34 mouse cellular contexts compared by ENCODE assay signal in the genomic region with DNA sequence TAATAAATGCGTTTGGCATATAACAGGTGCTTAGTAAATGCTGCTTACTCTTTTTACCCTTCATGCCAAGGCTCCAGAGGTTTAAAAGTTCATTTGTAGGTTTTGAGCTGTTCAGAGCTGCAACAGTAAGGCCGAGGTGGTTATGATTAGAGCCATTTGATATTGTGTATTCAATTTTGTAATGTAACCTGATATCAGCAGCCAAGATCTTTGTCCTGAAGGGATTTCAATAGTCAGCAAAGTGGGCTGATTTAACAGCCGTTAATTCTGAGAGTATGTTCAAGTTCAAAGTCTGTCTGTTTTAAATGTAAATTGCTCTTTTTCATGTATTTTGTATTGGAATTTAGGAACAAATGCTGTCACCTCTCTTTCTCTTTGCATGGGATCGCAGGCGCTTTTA. TPM values are rescaled to one million over a fixed set of nuclear protein-coding genes. Genes with fewer than 3 reads are reported as not detected.
"Had no signal": no experiment of that assay in that cellular context is flagged by ENCODE, and none has a peak within 500 bp of the region (broad histone marks: within the 10 kb centered on the region; RNA-seq: fewer than 3 reads in every experiment).

No protein-coding gene starts in this region.

- H3K4me3 ChIP-seq: heart, adult 2 months; heart, embryonic 13.5 days; heart, embryonic 15.5 days; hindbrain, embryonic 13.5 days; hindbrain, embryonic 15.5 days; kidney, embryonic 15.5 days; limb, embryonic 13.5 days; limb, embryonic 15.5 days had no signal

- H3K9ac ChIP-seq: heart, embryonic 13.5 days; heart, embryonic 15.5 days; hindbrain, embryonic 13.5 days; hindbrain, embryonic 15.5 days; kidney, embryonic 15.5 days; limb, embryonic 13.5 days; limb, embryonic 15.5 days had no signal

- DNase-seq: gastrocnemius, postnatal 14 days; gastrocnemius, postnatal 36 days; heart, adult 11 months; heart, adult 2 months; heart, postnatal 14 days; heart, postnatal 36 days; kidney, adult 11 months; kidney, adult 2 months; kidney, adult 9 months; kidney, postnatal 14 days; kidney, postnatal 36 days; layer of hippocampus, adult 9-11 months; layer of hippocampus, postnatal 36 days; left cerebral cortex, postnatal 4 days had no signal

- H3K36me3 ChIP-seq: heart, embryonic 13.5 days; heart, embryonic 15.5 days; hindbrain, embryonic 13.5 days; hindbrain, embryonic 15.5 days; kidney, embryonic 15.5 days; limb, embryonic 13.5 days; limb, embryonic 15.5 days had no signal

- H3K4me2 ChIP-seq: heart, embryonic 11.5 days; heart, embryonic 13.5 days; heart, embryonic 15.5 days; hindbrain, embryonic 13.5 days; hindbrain, embryonic 15.5 days; kidney, embryonic 15.5 days; limb, embryonic 13.5 days; limb, embryonic 15.5 days had no signal

- H3K27ac ChIP-seq: heart, adult 2 months; heart, embryonic 13.5 days; heart, embryonic 15.5 days; hindbrain, embryonic 13.5 days; hindbrain, embryonic 15.5 days; hindbrain, postnatal 0 days; kidney, embryonic 15.5 days; kidney, postnatal 0 days; limb, embryonic 13.5 days; limb, embryonic 15.5 days had no signal

- ATAC-seq: hindbrain, postnatal 0 days; intestine, embryonic 16.5 days had no signal

- H3K9me3 ChIP-seq: heart, embryonic 13.5 days; heart, embryonic 15.5 days; hindbrain, embryonic 13.5 days; hindbrain, embryonic 15.5 days; kidney, embryonic 15.5 days; limb, embryonic 13.5 days; limb, embryonic 15.5 days had no signal

RNA-seq across cellular contexts. Expression of a gene that starts 33.8 kb away (rescaled TPM):
- total RNA-seq: gastrocnemius, adult 18-20 months; gastrocnemius, adult 8-10 months; gastrocnemius, postnatal 14 days; gastrocnemius, postnatal 36 days; heart, adult 2 months; heart, postnatal 14 days; heart, postnatal 36 days; hematopoietic stem cell, adult 5-6 weeks; liver, adult 2 months had no signal
- polyA plus RNA-seq: gonadal fat pad, adult 2 months; heart, adult 2 months; heart, embryonic 13.5 days; heart, embryonic 15.5 days; heart, postnatal 0 days; intestine, embryonic 14.5 days; intestine, embryonic 16.5 days; kidney, adult 2 months; kidney, embryonic 15.5 days; kidney, postnatal 0 days; large intestine, adult 2 months; limb, embryonic 11.5 days; limb, embryonic 13.5 days; limb, embryonic 15.5 days; liver, adult 2 months had no signal
